Mouse (Mus musculus): ENCODE data around the gene Arhgap44. TPM values are rescaled to one million over a fixed set of nuclear protein-coding genes. Genes with fewer than 3 reads are reported as not detected.

Gene Arhgap44
- total and polyA plus RNA-seq, 2 experiments from 2014 or later: 23.0 to 40.7 TPM

DNA sequence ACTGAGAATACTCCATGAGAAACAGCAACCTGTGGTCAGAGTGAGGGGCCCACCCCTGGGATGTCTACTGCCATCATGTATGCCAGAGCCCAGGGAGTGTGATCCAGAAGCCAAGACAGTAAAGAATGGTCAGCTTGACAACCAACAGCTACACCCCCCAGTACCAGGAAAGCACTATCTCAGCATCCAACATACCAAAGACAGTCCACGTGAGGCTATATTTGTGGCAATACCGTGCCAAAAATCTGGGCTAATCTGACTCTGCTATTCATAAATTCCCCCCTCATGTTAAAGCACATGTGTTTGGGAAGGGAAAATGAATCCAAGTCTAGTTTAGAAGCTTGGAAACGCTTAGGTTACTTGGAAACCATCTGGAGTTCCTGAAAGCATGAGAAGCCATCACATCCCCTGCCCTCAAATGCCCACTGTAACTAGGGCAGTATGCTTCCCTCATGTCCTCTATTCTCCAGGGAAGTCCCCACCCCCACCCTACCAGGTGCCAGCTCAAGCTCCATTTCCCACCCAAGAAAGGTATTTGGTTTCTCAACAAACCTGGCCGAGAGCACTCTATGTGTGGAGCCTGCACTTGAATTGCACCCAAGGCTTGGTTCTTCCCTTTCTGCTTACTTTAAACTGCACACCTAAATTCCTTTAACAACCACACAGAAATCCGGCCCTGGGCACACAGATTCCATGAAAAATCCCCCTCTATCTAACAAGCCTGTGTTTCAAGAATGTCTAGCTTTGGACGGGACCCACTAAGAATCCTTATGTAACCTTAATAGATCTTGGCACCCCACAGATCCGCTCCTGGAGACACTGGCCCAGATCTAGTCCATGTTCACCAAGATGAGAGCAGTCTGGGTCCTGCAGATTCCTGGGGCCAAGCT, 1.5 kb downstream of the Arhgap44 start:
- H3K4me3 ChIP-seq (ENCODE audit: low read length): peak overlapping the region; percentile 95
- H3K4me1 ChIP-seq (ENCODE audit: insufficient read depth, low read length): peaks cover 11% of the 10 kb centered on the region; the same call in 1 of the 2 replicates
- peak overlapping the region; percentile 89 for H3K4me2 ChIP-seq (ENCODE audit: low read depth, low read length)
- H3K27ac ChIP-seq: peak overlapping the region; percentile 83; the same call in 1 of the 2 replicates
- WGBS: 48% methylated on average over 7 of the region's 7 CpGs
- DNase-seq (ENCODE audit: low spot score) (no peak), ATAC-seq (no peak; the same call in 1 of the 2 replicates)
- H3K9ac ChIP-seq (replicated peaks; ENCODE audit: low read length): peak overlapping the region; percentile 92; the same call in 1 of the 2 replicates
- no peaks in the 10 kb centered on the region for H3K36me3 ChIP-seq (ENCODE audit: insufficient read depth, low read length)
- H3K27me3 ChIP-seq (ENCODE audit: insufficient read depth, low read length): no peaks in the 10 kb centered on the region
- no peaks in the 10 kb centered on the region for H3K9me3 ChIP-seq (ENCODE audit: low read length)
- TF ChIP-seq CTCF (IDR thresholded peaks at IDR 0.05; ENCODE audit: low read depth): no peak

DNA sequence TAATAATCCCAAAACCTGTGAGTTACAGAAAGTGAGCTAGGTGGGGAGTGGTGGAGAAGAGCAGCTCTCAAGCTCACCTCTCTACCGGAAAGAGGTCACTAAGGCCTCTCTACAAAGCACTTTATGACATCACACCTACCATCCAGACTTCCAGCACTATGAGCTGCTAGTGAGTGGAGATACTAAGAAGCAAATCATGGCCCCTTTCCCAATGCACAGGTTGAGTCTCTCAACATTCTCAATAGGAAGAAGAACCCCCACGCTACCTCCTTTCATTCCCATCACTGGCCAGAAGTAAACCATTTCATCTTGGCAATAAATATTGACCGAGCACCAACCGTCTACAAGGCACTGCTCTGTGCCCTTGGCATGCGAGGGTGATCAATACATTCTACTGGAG, 3.0 kb downstream of the Arhgap44 start, which contains the start of gene 1700086D15Rik:
Gene 1700086D15Rik (minus strand): TSS at position 101 of the 400 bp plus-strand sequence.
- 96% methylated on average over 5 of the region's 5 CpGs for WGBS
- Histone ChIP-seq H3K4me1 (ENCODE audit: insufficient read depth, low read length) (peaks cover 11% of the 10 kb centered on the region; the same call in 1 of the 2 replicates), H3K27ac (no peak within 1 kb of the TSS), H3K9me3 (ENCODE audit: low read length) (no peaks in the 10 kb centered on the region), H3K36me3 (ENCODE audit: insufficient read depth, low read length) (no peaks in the 10 kb centered on the region), H3K4me3 (ENCODE audit: low read length) (no peak within 1 kb of the TSS), H3K4me2 (ENCODE audit: low read depth, low read length) (peak within 1 kb of the TSS; percentile 89), H3K27me3 (ENCODE audit: insufficient read depth, low read length) (no peaks in the 10 kb centered on the region), H3K9ac (replicated peaks; ENCODE audit: low read length) (no peak within 1 kb of the TSS)
- TF ChIP-seq CTCF (IDR thresholded peaks at IDR 0.05; ENCODE audit: low read depth): no peak
- ATAC-seq: no peak
- DNase-seq (ENCODE audit: low spot score): no peak

DNA sequence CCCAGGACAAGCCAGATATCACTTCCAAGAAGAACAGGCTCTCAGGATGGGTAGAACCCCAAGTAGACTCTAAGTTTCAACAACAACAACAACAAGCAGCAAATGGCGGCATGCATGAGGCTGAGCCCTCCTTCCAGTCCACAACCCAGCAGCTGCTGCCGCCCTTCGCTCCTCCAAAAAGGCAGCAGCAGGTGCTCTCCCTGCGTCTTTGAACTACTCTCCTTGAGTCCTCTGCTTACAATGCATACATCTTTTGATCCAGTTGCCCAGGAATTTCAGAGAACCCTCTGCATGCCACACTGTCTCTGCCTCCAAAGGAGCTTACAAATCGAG, 4.1 kb downstream of the Arhgap44 start:
- Histone ChIP-seq H3K9me3 (ENCODE audit: low read length) (no peaks in the 10 kb centered on the region), H3K4me3 (ENCODE audit: low read length) (no peak overlapping the region), H3K27me3 (ENCODE audit: insufficient read depth, low read length) (no peaks in the 10 kb centered on the region), H3K9ac (replicated peaks; ENCODE audit: low read length) (no peak overlapping the region), H3K4me2 (ENCODE audit: low read depth, low read length) (no peak overlapping the region), H3K4me1 (ENCODE audit: insufficient read depth, low read length) (peaks cover 11% of the 10 kb centered on the region; the same call in 1 of the 2 replicates), H3K36me3 (ENCODE audit: insufficient read depth, low read length) (no peaks in the 10 kb centered on the region), H3K27ac (no peak overlapping the region)
- 92% methylated on average over 5 of the region's 5 CpGs for WGBS
- no peak for ATAC-seq
- no peak for TF ChIP-seq CTCF (IDR thresholded peaks at IDR 0.05; ENCODE audit: low read depth)
- no peak for DNase-seq (ENCODE audit: low spot score)

DNA sequence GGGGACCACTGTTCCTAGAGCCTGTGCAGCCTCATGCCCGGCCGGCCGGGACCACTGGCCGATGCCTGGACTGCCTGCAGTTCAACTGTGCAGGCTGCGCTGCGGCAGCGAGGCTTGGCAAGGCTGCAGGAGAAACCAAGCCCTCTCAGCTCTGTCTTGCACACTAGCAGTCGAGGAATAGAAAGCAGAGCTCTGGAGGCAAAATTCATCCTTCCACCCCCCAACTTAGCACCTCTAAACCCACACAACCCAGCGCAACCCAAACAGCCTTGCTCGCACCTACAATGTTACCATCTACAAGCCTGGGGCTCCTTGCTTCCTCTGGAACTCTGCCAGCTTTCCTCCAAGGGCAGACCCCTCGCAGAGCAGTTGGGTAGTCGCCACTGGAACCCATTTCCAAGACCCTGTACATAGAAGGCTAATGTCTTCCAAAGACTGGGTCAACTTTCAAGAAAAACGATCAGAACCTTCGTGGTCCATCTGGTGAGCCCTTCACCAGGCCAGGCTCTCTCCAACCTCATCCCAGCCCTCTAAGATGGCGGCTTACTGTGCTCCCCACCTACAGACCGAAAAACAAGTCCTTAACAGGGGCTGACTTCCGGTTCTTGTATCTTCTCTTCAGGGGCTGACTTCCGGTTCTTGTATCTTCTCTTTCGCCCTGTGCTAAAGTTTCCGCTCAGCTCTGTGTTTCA, 4.6 kb downstream of the Arhgap44 start:
- Histone ChIP-seq H3K4me3 (ENCODE audit: low read length) (no peak overlapping the region), H3K36me3 (ENCODE audit: insufficient read depth, low read length) (no peaks in the 10 kb centered on the region), H3K9me3 (ENCODE audit: low read length) (no peaks in the 10 kb centered on the region), H3K4me2 (ENCODE audit: low read depth, low read length) (no peak overlapping the region), H3K4me1 (ENCODE audit: insufficient read depth, low read length) (peaks cover 11% of the 10 kb centered on the region; the same call in 1 of the 2 replicates), H3K27ac (no peak overlapping the region), H3K27me3 (ENCODE audit: insufficient read depth, low read length) (no peaks in the 10 kb centered on the region), H3K9ac (replicated peaks; ENCODE audit: low read length) (no peak overlapping the region)
- TF ChIP-seq CTCF (IDR thresholded peaks at IDR 0.05; ENCODE audit: low read depth): no peak
- WGBS: 90% methylated on average over 20 of the region's 20 CpGs
- DNase-seq (ENCODE audit: low spot score): no peak
- no peak for ATAC-seq

DNA sequence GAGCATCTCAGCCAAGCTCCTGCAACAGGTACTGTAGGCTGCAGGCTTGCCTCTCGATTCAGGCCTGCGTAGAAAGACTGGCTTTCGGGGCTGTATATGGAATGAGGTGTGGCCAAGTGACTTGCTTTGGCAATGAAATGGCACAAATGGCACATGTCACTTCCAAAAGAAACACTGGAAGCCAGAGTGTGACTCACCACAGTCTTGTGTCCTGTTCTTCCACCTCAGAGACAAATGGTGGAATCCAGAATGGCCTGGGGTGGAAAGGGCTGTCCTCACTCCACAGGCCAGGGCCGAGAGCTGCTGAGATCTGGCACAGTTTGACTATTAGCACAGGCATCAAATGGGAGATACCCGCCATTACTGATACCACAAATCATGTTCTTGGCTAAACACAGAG, 9.8 kb downstream of the Arhgap44 start:
- 89% methylated on average over 5 of the region's 5 CpGs for WGBS
- DNase-seq (ENCODE audit: low spot score): no peak

DNA sequence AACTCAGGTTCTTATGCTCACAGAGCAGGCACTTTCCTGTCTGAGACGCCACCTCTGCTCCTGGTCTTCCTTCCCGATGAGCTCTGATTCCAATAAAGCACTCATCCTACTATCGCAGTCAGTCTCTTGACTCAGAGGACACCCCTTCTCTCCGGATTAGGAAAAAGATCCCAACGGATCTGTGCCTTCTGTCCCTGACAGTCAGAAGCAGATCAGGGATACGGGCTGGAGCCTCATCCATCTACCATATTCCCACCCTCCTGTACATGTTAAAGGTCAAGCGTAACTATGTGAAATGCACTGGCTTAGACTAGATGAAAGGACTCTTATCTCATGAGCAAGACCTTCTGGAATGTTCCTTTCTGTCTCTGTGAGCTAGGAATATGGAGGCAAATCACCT, 14.3 kb downstream of the Arhgap44 start:
- Histone ChIP-seq H3K4me1 (ENCODE audit: insufficient read depth, low read length) (no peaks in the 10 kb centered on the region), H3K4me2 (ENCODE audit: low read depth, low read length) (no peak overlapping the region), H3K27me3 (ENCODE audit: insufficient read depth, low read length) (no peaks in the 10 kb centered on the region), H3K27ac (no peak overlapping the region), H3K9me3 (ENCODE audit: low read length) (no peaks in the 10 kb centered on the region), H3K36me3 (ENCODE audit: insufficient read depth, low read length) (no peaks in the 10 kb centered on the region), H3K9ac (replicated peaks; ENCODE audit: low read length) (no peak overlapping the region), H3K4me3 (ENCODE audit: low read length) (no peak overlapping the region)
- DNase-seq (ENCODE audit: low spot score) (no peak), ATAC-seq (no peak)
- TF ChIP-seq CTCF (IDR thresholded peaks at IDR 0.05; ENCODE audit: low read depth): no peak
- 91% methylated on average over 7 of the region's 7 CpGs for WGBS

More for the DNA sequence above, 9.8 kb downstream of the Arhgap44 start:
- Histone ChIP-seq H3K4me2 (ENCODE audit: low read depth, low read length) (no peak overlapping the region), H3K9ac (replicated peaks; ENCODE audit: low read length) (no peak overlapping the region), H3K27ac (no peak overlapping the region), H3K9me3 (ENCODE audit: low read length) (no peaks in the 10 kb centered on the region), H3K4me3 (ENCODE audit: low read length) (no peak overlapping the region), H3K4me1 (ENCODE audit: insufficient read depth, low read length) (no peaks in the 10 kb centered on the region), H3K27me3 (ENCODE audit: insufficient read depth, low read length) (no peaks in the 10 kb centered on the region), H3K36me3 (ENCODE audit: insufficient read depth, low read length) (no peaks in the 10 kb centered on the region)
- no peak for ATAC-seq
- TF ChIP-seq CTCF (IDR thresholded peaks at IDR 0.05; ENCODE audit: low read depth): no peak

All from hindbrain, postnatal 0 days (tissue).